ENCODE assay signal across 27 mouse cellular contexts in genomic region chrX:78553399-78553798, GRCm38 (mm10).
"Had no signal": no experiment of that assay in that cellular context is flagged by ENCODE, and none has a peak within 500 bp of the region (broad histone marks: within the 10 kb centered on the region; RNA-seq: fewer than 3 reads in every experiment).

No protein-coding gene starts in this region.

- H3K4me1 ChIP-seq: heart, embryonic 13.5 days; heart, embryonic 15.5 days; hindbrain, embryonic 10.5 days; hindbrain, embryonic 12.5 days; intestine, embryonic 15.5 days; limb, embryonic 13.5 days; limb, embryonic 15.5 days had no signal

- H3K27ac ChIP-seq: heart, adult 2 months; heart, embryonic 13.5 days; heart, embryonic 15.5 days; hindbrain, embryonic 10.5 days; hindbrain, embryonic 12.5 days; hindbrain, embryonic 14.5 days; intestine, embryonic 15.5 days; layer of hippocampus, adult 2 months; limb, embryonic 13.5 days; limb, embryonic 15.5 days had no signal

- H3K4me3 ChIP-seq: heart, adult 2 months; heart, embryonic 13.5 days; heart, embryonic 15.5 days; hindbrain, embryonic 10.5 days; hindbrain, embryonic 12.5 days; intestine, embryonic 15.5 days; layer of hippocampus, adult 2 months; limb, embryonic 13.5 days; limb, embryonic 15.5 days had no signal

- ATAC-seq: forebrain, postnatal 0 days; hindbrain, embryonic 16.5 days; inflammation-experienced regulatory T-cells, adult 6 months; intestine, embryonic 15.5 days; intestine, postnatal 0 days had no signal

- H3K4me2 ChIP-seq: heart, embryonic 11.5 days; heart, embryonic 13.5 days; heart, embryonic 15.5 days; hindbrain, embryonic 12.5 days; hindbrain, embryonic 14.5 days; intestine, embryonic 15.5 days; limb, embryonic 13.5 days; limb, embryonic 15.5 days had no signal

- H3K27me3 ChIP-seq: heart, embryonic 13.5 days; heart, embryonic 15.5 days; hindbrain, embryonic 12.5 days; intestine, embryonic 15.5 days; limb, embryonic 13.5 days; limb, embryonic 15.5 days had no signal

- H3K9ac ChIP-seq: forebrain, postnatal 0 days; heart, embryonic 13.5 days; heart, embryonic 15.5 days; hindbrain, embryonic 12.5 days; hindbrain, embryonic 14.5 days; intestine, embryonic 15.5 days; limb, embryonic 13.5 days; limb, embryonic 15.5 days had no signal

- DNase-seq: forebrain, postnatal 0 days; gastrocnemius, postnatal 14 days; gastrocnemius, postnatal 36 days; heart, adult 11 months; heart, adult 2 months; heart, postnatal 14 days; heart, postnatal 4 days; kidney, adult 18-20 months; kidney, adult 8-10 months; kidney, postnatal 10 days; kidney, postnatal 25 days; kidney, postnatal 4 days; layer of hippocampus, postnatal 36 days; left cerebral cortex, postnatal 4 days had no signal

- H3K9me3 ChIP-seq: heart, embryonic 13.5 days; heart, embryonic 15.5 days; hindbrain, embryonic 10.5 days; hindbrain, embryonic 12.5 days; intestine, embryonic 15.5 days; limb, embryonic 13.5 days; limb, embryonic 15.5 days had no signal

- H3K36me3 ChIP-seq: heart, embryonic 13.5 days; heart, embryonic 15.5 days; hindbrain, embryonic 10.5 days; hindbrain, embryonic 12.5 days; intestine, embryonic 15.5 days; limb, embryonic 13.5 days; limb, embryonic 15.5 days had no signal
